Mouse (Mus musculus) stomach, postnatal 0 days (tissue): ENCODE measurements around the gene Fut8. TPM values are rescaled to one million over a fixed set of nuclear protein-coding genes. Genes with fewer than 3 reads are reported as not detected.
A peak's percentile ranks its signal among the peaks of the same experiment; 100 is the strongest.

ENCODE experiments used
- ATAC-seq: fragments of 200-750 bp; cut with Nextera tagmentation; 2 replicates; pipeline ENCODE4 v1.8.0; 2017; ENCODE audit not compliant: low FRiP score, low TSS enrichment
- DNase-seq: peaks from one replicate; pipeline ENCODE4 v3.0.0-alpha.2; 2016; ENCODE audit warnings: low spot score
- H3K27ac ChIP-seq: fragments of 300-500 bp; sonication (generic); replicated peaks from 2 replicates; pipeline ENCODE4 v1.5.1; 2014; ENCODE audit warnings: mild to moderate bottlenecking, control low read depth
- H3K27me3 ChIP-seq: fragments of 300-500 bp; sonication (generic); 2 replicates; pipeline ENCODE4 v1.6.1; 2014; ENCODE audit warnings: low read length; ENCODE audit not compliant: control insufficient read depth, insufficient read depth
- H3K36me3 ChIP-seq: fragments of 300-500 bp; sonication (generic); 2 replicates; pipeline ENCODE4 v1.6.1; 2014; ENCODE audit warnings: low read length, mixed read lengths; ENCODE audit not compliant: control insufficient read depth, insufficient read depth
- H3K4me1 ChIP-seq: fragments of 300-500 bp; sonication (generic); replicated peaks from 2 replicates; pipeline ENCODE4 v1.6.1; 2014; ENCODE audit warnings: antibody characterized with exemption; ENCODE audit not compliant: control insufficient read depth, insufficient read depth
- H3K4me2 ChIP-seq: fragments of 300-500 bp; sonication (generic); replicated peaks from 2 replicates; pipeline ENCODE4 v1.6.1; 2014; ENCODE audit warnings: low read depth, mild to moderate bottlenecking, control low read depth, moderate library complexity
- H3K4me3 ChIP-seq: fragments of 300-500 bp; sonication (generic); 2 replicates; pipeline ENCODE4 v1.5.1; 2014; ENCODE audit warnings: low read depth, low read length, control low read depth
- H3K9ac ChIP-seq: fragments of 300-500 bp; sonication (generic); 2 replicates; pipeline ENCODE4 v1.6.1; 2014; ENCODE audit warnings: mild to moderate bottlenecking, low read length, control low read depth, mixed read lengths
- H3K9me3 ChIP-seq: fragments of 300-500 bp; sonication (generic); 2 replicates; pipeline ENCODE4 v1.6.1; 2016; ENCODE audit warnings: low read length; ENCODE audit not compliant: control insufficient read depth
- CTCF ChIP-seq: IDR thresholded peaks from 2 replicates; pipeline ENCODE4 v1.5.1; 2016; ENCODE audit warnings: antibody characterized with exemption, low read depth, mild to moderate bottlenecking, moderate library complexity
- EP300 ChIP-seq: optimal IDR thresholded peaks from 2 replicates; pipeline ENCODE3; 2016; ENCODE audit warnings: antibody characterized with exemption
- WGBS: fragments of 180-500 bp; shearing (Covaris S2); extraction: QIAGEN DNeasy Blood & Tissue Kit; methylation state at CpG from one replicate; pipeline ENCODE4 v1.1.7; 2014; 5-methylcytosine and 5-hydroxymethylcytosine counted together
- polyA plus RNA-seq: library from polyadenylated mRNA; unstranded; fragments of >200 nt; fragmentation: Nextera tagmentation; extraction: Ambion mirVana; gene quantifications from 2 replicates; pipeline ENCODE4 v1.2.1, GENCODE M21; 2015

Fut8 gene
- polyA plus RNA-seq, 1 experiment from 2014 or later, result 29.5 TPM

DNA sequence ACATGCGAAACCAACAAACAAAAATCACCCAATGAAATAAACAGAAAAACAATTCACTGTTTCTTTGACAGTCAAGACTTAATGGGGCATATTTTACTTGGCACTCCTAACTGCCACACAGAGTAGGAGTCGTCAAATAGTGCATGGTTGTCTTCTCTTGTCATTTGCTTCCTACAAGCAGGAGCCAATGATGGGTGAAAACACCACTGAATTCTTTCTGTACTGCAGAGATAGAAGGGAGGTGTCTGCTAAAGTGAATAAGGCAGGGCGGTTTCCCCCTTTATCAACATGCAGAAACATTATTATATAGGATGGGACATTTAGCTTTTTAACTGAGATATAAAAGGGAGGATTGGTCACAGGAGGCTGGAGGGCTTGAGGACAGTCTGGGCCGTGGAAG, 13.0 kb upstream of the Fut8 start:
- Histone ChIP-seq H3K4me3 (no peak overlapping the region), H3K27ac (no peak overlapping the region), H3K9me3 (no peaks in the 10 kb centered on the region), H3K4me2 (no peak overlapping the region), H3K36me3 (no peaks in the 10 kb centered on the region), H3K27me3 (no peaks in the 10 kb centered on the region), H3K4me1 (no peaks in the 10 kb centered on the region), H3K9ac (no peak overlapping the region)
- WGBS, result 70% methylated on average over 4 of the region's 4 CpGs
- ATAC-seq (no peak), DNase-seq (no peak)
- TF ChIP-seq EP300 (no peak), CTCF (no peak)

DNA sequence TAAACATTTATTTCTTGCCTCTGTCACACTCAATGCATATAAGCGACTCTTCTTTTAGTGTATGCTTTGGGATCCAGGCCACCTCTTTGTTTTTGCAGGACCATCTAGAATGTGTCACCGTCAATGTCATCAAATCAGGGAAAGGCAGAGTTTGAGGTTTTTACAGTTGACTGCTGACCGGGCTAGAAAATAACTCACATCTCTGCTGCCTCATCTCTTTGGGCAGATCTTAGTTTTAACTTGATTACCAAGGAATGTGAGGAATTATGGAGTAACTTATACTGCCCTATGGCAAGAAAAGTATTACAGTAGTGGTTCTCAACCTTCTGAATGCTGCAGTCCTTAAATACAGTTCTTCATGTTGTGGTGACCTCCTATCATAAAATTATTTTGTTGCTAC, 12.2 kb upstream of the Fut8 start:
- H3K4me1 ChIP-seq, result no peaks in the 10 kb centered on the region
- WGBS, result 77% methylated on average over 3 of the region's 3 CpGs
- H3K27me3 ChIP-seq, result no peaks in the 10 kb centered on the region

DNA sequence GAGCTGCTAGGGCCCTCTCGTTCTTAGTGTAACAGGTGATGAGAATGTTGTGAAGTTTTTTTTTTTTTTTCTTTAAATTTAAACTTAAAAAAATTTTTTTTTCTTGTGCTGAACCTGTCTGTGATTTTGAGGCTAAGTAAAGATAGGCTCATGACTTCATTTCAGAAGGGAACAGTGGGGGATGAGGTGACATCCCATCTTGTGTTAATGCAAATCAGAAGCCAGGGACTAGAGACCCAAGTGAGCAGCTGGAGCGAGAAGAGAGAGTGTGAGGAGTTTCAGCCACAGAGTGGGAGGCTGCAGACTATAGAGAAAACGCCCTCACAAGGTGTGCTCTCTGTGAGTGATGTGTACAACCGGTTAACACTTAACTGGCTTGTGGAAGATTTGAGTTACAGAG, 2.0 kb upstream of the Fut8 start:
- no peak for TF ChIP-seq CTCF
- no peak for TF ChIP-seq EP300
- DNase-seq, result no peak
- WGBS, result 62% methylated on average over 4 of the region's 4 CpGs
- Histone ChIP-seq H3K9me3 (no peaks in the 10 kb centered on the region), H3K27ac (no peak overlapping the region), H3K36me3 (no peaks in the 10 kb centered on the region), H3K4me1 (no peaks in the 10 kb centered on the region), H3K9ac (no peak overlapping the region), H3K27me3 (no peaks in the 10 kb centered on the region), H3K4me2 (no peak overlapping the region), H3K4me3 (no peak overlapping the region)
- no peak for ATAC-seq

More for the DNA sequence above, 12.2 kb upstream of the Fut8 start:
- DNase-seq (no peak), ATAC-seq (no peak)
- no peaks in the 10 kb centered on the region for H3K36me3 ChIP-seq
- no peak overlapping the region for H3K4me3 ChIP-seq
- H3K9ac ChIP-seq, result no peak overlapping the region
- TF ChIP-seq CTCF (no peak), EP300 (no peak)
- H3K27ac ChIP-seq, result no peak overlapping the region
- H3K4me2 ChIP-seq, result no peak overlapping the region
- no peaks in the 10 kb centered on the region for H3K9me3 ChIP-seq

DNA sequence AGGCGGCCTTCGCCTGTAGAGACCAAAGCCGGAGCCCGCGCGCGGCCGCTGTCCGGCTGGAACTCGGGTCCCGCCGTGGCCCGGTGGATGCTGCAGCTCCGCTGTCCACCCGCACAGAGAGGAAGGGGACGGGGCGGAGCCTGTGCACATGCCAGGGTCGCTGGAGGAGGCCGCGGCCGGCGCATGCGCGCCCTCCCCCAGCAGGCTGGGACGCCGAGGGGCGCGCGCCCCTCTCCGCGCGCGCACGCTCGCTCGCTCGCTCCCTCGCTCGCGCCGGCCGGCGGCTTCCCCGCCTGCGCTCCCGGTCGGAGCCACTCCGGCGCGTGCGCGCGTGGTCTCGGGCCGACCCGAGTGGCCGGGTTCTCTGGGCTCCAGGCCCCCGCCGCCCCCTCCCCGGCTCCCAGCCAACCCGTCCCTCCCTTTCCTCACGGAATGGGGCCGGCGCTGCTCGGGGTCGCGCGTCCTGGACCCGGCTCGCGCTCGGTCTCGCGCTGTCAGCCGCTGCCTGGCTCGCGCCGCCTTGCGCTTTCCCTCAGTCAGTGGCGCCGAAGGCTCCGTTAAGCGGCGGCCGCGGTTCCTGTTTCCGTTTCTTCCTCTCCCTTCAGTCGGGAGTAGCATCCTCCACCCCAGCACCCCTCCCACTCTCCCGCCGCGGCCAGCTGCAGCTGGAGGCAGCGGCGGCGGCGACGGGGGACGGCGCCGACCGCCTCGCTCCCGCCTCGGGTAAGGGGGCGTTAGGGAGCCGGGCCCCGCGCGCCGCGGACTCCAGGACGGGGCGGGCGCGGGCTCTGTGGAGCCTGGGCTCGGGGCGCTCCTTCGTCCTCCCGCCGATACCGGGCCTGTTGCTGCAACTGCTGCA, 835 bp downstream of the Fut8 start:
- Histone ChIP-seq H3K27me3 (no peaks in the 10 kb centered on the region), H3K27ac (peak overlapping the region; percentile 97), H3K9ac (peak overlapping the region; percentile 87), H3K4me2 (peak overlapping the region; percentile 89), H3K4me1 (no peaks in the 10 kb centered on the region), H3K9me3 (no peaks in the 10 kb centered on the region), H3K4me3 (peak overlapping the region; percentile 84), H3K36me3 (no peaks in the 10 kb centered on the region)
- ATAC-seq (peak; percentile 90), DNase-seq (peak; percentile 90)
- peak; percentile 61 for TF ChIP-seq CTCF
- TF ChIP-seq EP300, result no peak
- WGBS, result under 1% methylated on average over 75 of the region's 120 CpGs

DNA sequence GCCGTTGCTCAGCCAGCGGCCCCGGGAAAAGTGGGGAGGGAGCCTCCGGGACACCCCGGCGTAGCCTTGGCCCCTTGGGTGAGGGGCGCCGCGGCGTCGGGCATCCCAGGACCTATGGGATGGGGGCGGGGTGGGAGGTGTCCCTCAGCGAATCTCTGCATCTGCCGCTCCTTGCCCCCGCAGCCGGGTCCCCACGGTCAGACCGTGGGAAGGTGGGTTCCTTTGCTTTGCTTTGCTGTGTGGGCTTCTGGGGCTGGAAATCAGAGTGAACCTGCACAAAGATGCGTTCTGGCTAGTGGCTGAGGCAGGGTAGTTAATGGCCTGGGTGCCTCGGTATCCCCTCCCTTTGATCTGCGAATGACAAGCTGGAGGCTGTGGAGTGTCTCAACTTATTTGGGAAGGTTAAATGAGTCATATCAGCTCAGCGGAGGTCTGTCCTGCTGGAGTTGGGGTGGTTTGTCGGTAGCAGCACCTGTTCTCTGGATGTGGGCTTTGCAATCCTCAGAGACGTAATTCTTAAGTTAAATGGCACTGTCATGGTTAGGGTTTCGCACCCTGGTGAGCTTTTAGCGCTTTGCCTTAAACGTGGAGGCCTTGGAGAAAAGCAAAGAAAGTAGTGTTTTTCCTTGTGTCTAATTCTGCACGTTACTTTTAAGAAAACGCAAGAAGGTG, 1.6 kb downstream of the Fut8 start:
- Histone ChIP-seq H3K4me3 (peak overlapping the region; percentile 84), H3K4me1 (no peaks in the 10 kb centered on the region), H3K27ac (peak overlapping the region; percentile 97), H3K36me3 (no peaks in the 10 kb centered on the region), H3K4me2 (peak overlapping the region; percentile 89), H3K9me3 (no peaks in the 10 kb centered on the region), H3K9ac (peak overlapping the region; percentile 87), H3K27me3 (no peaks in the 10 kb centered on the region)
- WGBS, result 2% methylated on average over 28 of the region's 29 CpGs
- ATAC-seq, result no peak
- peak; percentile 36 for DNase-seq
- TF ChIP-seq EP300 (no peak), CTCF (no peak)

DNA sequence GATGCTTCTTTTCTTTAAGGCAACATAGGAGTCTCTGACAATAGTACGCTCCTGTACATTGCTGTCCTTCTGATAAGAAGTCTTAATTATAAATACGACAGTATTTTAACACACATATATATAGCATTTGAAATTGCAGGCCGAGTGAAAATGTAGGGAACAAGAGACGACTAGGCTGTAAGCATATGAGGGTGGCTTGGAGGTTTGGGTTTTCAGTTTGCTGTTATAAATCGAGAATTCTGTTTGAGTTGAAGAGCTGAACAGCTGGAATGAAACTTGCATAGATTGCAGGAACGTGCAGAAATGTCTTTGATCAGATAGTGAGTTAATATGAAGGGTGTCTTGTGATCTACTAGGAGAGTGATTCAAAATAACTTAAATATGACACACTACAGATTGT, 2.4 kb downstream of the Fut8 start:
- Histone ChIP-seq H3K27me3 (no peaks in the 10 kb centered on the region), H3K4me2 (0 out of 2 replicates have a peak overlapping the region, but pooled peaks have one; percentile 34), H3K4me3 (0 out of 2 replicates have a peak overlapping the region, but pooled peaks have one; percentile 18)

More for the DNA sequence above, 2.4 kb downstream of the Fut8 start:
- Histone ChIP-seq H3K36me3 (no peaks in the 10 kb centered on the region), H3K9ac (no peak overlapping the region), H3K27ac (no peak overlapping the region), H3K9me3 (no peaks in the 10 kb centered on the region), H3K4me1 (no peaks in the 10 kb centered on the region)
- WGBS, result 40% methylated on average over 6 of the region's 6 CpGs
- TF ChIP-seq CTCF (no peak), EP300 (no peak)
- DNase-seq (no peak), ATAC-seq (no peak)
